Mouse (Mus musculus): ENCODE measurements around the gene Unc5cl.
A peak's percentile ranks its signal among the peaks of the same experiment; 100 is the strongest.

Unc5cl gene

GRCm38 (mm10) chr17:48451753-48452444, 2.8 kb upstream of the Unc5cl start:
- no peaks in the 10 kb centered on the region for H3K9me3 ChIP-seq (ENCODE audit: low read length)
- H3K36me3 ChIP-seq (ENCODE audit: insufficient read depth, low read length), result no peaks in the 10 kb centered on the region
- peaks cover 17% of the 10 kb centered on the region; the same call in 1 of the 2 replicates for H3K27me3 ChIP-seq (ENCODE audit: insufficient read depth, low read length)
- TF ChIP-seq POU5F1 (IDR thresholded peaks at IDR 0.05; ENCODE audit: borderline replicate concordance, low read length), result no peak
- TF ChIP-seq CTCF (conservative IDR thresholded peaks at IDR 0.05; ENCODE audit: low read length), result no peak
- TF ChIP-seq NANOG (IDR thresholded peaks at IDR 0.05; ENCODE audit: borderline replicate concordance, low read length), result no peak
- H3K4me3 ChIP-seq (replicated peaks; ENCODE audit: low read length), result no peak overlapping the region
- peaks cover 69% of the 10 kb centered on the region for H3K4me1 ChIP-seq (replicated peaks; ENCODE audit: low read depth, low read length)

GRCm38 (mm10) chr17:48453489-48453888, 1.2 kb upstream of the Unc5cl start:
- Histone ChIP-seq H3K9me3 (ENCODE audit: low read length) (no peaks in the 10 kb centered on the region), H3K4me3 (replicated peaks; ENCODE audit: low read length) (no peak overlapping the region), H3K4me1 (replicated peaks; ENCODE audit: low read depth, low read length) (peaks cover 61% of the 10 kb centered on the region), H3K27me3 (ENCODE audit: insufficient read depth, low read length) (peaks cover 19% of the 10 kb centered on the region), H3K36me3 (ENCODE audit: insufficient read depth, low read length) (no peaks in the 10 kb centered on the region)
- TF ChIP-seq CTCF (conservative IDR thresholded peaks at IDR 0.05; ENCODE audit: low read length), result peak; percentile 18; the same call in 1 of the 2 replicates
- TF ChIP-seq POU5F1 (IDR thresholded peaks at IDR 0.05; ENCODE audit: borderline replicate concordance, low read length), result no peak
- no peak for TF ChIP-seq NANOG (IDR thresholded peaks at IDR 0.05; ENCODE audit: borderline replicate concordance, low read length)

GRCm38 (mm10) chr17:48454190-48454589, 511 bp upstream of the Unc5cl start:
- no peak for TF ChIP-seq CTCF (conservative IDR thresholded peaks at IDR 0.05; ENCODE audit: low read length)
- no peak for TF ChIP-seq POU5F1 (IDR thresholded peaks at IDR 0.05; ENCODE audit: borderline replicate concordance, low read length)
- no peak for TF ChIP-seq NANOG (IDR thresholded peaks at IDR 0.05; ENCODE audit: borderline replicate concordance, low read length)
- Histone ChIP-seq H3K27me3 (ENCODE audit: insufficient read depth, low read length) (peaks cover 17% of the 10 kb centered on the region), H3K4me1 (replicated peaks; ENCODE audit: low read depth, low read length) (peaks cover 60% of the 10 kb centered on the region)

DNA sequence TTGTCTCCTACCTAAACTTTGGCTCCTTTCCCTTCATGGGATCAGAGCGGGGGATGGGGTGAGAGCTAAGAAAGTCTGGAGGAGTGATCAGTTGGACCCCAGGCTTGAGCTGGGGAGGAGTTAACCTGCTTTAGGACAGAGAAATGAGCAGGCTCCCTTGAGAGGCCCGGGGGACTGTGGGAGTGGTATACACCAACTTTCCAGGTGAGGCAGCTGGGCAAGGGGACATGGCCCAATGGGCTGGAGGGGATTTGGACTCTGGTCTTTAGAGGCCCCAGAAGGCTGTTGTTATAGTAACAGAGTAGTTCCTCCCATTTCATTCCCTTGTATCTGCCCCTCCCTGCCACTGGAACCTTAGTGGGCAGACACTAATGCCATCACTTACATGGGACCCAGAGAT, 1.3 kb downstream of the Unc5cl start:
- H3K27me3 ChIP-seq (ENCODE audit: insufficient read depth, low read length), result peaks cover 17% of the 10 kb centered on the region
- no peaks in the 10 kb centered on the region for H3K36me3 ChIP-seq (ENCODE audit: insufficient read depth, low read length)
- H3K4me3 ChIP-seq (replicated peaks; ENCODE audit: low read length), result no peak overlapping the region
- H3K9me3 ChIP-seq (ENCODE audit: low read length), result no peaks in the 10 kb centered on the region
- no peak for TF ChIP-seq NANOG (IDR thresholded peaks at IDR 0.05; ENCODE audit: borderline replicate concordance, low read length)
- no peak for TF ChIP-seq POU5F1 (IDR thresholded peaks at IDR 0.05; ENCODE audit: borderline replicate concordance, low read length)
- no peak for TF ChIP-seq CTCF (conservative IDR thresholded peaks at IDR 0.05; ENCODE audit: low read length)
- H3K4me1 ChIP-seq (replicated peaks; ENCODE audit: low read depth, low read length), result peaks cover 56% of the 10 kb centered on the region

More at GRCm38 (mm10) chr17:48454190-48454589, 511 bp upstream of the Unc5cl start:
- Histone ChIP-seq H3K9me3 (ENCODE audit: low read length) (no peaks in the 10 kb centered on the region), H3K4me3 (replicated peaks; ENCODE audit: low read length) (peak overlapping the region; percentile 68), H3K36me3 (ENCODE audit: insufficient read depth, low read length) (no peaks in the 10 kb centered on the region)

DNA sequence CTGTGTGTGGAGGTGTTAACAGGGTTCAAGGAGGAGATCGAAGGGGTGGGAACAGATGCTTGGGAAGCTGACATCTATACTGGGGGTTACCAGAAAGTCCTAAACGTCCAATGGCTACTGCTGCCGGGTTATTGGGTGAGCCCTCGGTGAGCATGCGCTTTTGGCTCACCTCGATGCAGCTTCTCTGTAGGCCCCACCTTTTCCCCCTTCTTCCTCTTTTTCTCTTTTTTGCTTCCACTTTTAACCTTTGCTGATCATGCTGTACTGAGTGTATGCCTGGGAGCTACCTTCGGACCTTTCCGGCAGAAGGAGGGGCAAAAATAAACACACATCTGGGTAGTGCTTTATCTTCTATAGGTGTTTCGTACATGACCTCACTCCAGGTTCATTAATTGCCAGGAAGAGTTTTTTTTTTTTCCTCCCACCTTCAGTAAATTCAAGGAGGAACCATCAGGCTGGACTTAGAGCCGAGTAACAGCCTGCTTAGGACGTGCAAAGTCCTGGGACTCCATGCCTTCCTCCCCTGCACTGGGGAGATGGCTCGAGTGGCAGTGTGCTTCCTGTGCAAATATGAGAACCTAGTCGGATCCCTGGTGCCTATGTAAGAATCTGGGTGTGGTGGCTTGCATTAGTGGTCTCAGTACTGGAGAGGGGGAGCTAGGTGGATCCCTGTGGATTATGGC, 3.4 kb downstream of the Unc5cl start:
- Histone ChIP-seq H3K9me3 (ENCODE audit: low read length) (no peaks in the 10 kb centered on the region), H3K4me1 (replicated peaks; ENCODE audit: low read depth, low read length) (peaks cover 48% of the 10 kb centered on the region), H3K4me3 (replicated peaks; ENCODE audit: low read length) (no peak overlapping the region), H3K27me3 (ENCODE audit: insufficient read depth, low read length) (peaks cover 13% of the 10 kb centered on the region), H3K36me3 (ENCODE audit: insufficient read depth, low read length) (no peaks in the 10 kb centered on the region)
- TF ChIP-seq CTCF (conservative IDR thresholded peaks at IDR 0.05; ENCODE audit: low read length) (no peak), POU5F1 (IDR thresholded peaks at IDR 0.05; ENCODE audit: borderline replicate concordance, low read length) (no peak), NANOG (IDR thresholded peaks at IDR 0.05; ENCODE audit: borderline replicate concordance, low read length) (no peak)

DNA sequence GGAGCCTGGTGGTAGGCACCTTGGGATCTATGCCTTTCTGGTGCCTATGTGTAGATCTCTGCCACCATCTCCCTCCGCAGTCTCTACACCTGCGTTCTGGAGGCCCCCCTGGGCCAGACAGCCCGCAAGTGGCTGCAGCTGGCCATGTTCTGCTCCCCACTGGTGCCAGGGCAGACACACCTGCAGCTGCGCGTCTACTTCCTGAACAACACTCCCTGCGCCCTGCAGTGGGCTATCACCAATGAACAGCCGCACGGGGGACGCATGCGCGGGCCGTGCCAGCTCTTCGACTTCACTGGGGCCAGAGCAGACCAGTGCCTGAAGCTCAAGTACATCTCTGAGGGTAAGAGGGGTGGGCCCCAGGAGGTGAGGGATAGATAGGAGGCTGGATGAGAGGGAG, 7.4 kb downstream of the Unc5cl start:
- H3K4me3 ChIP-seq (replicated peaks; ENCODE audit: low read length), result peak overlapping the region; percentile 4; the same call in 1 of the 2 replicates

DNA sequence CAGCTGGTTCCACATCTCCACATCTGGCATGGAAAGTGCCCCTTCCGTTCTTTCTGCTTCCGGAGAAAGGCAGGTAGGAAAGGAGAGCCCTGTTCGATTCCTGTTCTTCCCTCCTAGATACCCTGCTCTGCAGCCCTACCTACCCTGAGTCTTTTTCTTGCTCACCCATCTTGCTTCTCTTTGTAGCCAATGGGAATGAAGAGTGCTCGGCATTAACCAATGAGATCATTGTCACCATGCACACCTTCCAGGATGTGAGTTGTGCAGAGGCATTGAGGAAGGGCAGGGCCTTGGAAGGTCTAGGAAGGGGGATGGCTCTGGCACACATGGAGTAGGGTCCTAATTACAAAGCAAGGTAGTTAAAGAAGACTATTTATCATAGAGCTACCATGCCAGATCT, 8.7 kb downstream of the Unc5cl start:
- no peaks in the 10 kb centered on the region for H3K9me3 ChIP-seq (ENCODE audit: low read length)
- peaks cover 30% of the 10 kb centered on the region for H3K4me1 ChIP-seq (replicated peaks; ENCODE audit: low read depth, low read length)
- no peak overlapping the region for H3K4me3 ChIP-seq (replicated peaks; ENCODE audit: low read length)
- H3K27me3 ChIP-seq (ENCODE audit: insufficient read depth, low read length), result peaks cover 33% of the 10 kb centered on the region
- no peak for TF ChIP-seq CTCF (conservative IDR thresholded peaks at IDR 0.05; ENCODE audit: low read length)
- TF ChIP-seq NANOG (IDR thresholded peaks at IDR 0.05; ENCODE audit: borderline replicate concordance, low read length), result no peak
- no peaks in the 10 kb centered on the region for H3K36me3 ChIP-seq (ENCODE audit: insufficient read depth, low read length)

More for the DNA sequence above, 7.4 kb downstream of the Unc5cl start:
- no peak for TF ChIP-seq POU5F1 (IDR thresholded peaks at IDR 0.05; ENCODE audit: borderline replicate concordance, low read length)
- no peak for TF ChIP-seq CTCF (conservative IDR thresholded peaks at IDR 0.05; ENCODE audit: low read length)
- TF ChIP-seq NANOG (IDR thresholded peaks at IDR 0.05; ENCODE audit: borderline replicate concordance, low read length), result no peak
- no peaks in the 10 kb centered on the region for H3K36me3 ChIP-seq (ENCODE audit: insufficient read depth, low read length)
- no peaks in the 10 kb centered on the region for H3K9me3 ChIP-seq (ENCODE audit: low read length)
- H3K27me3 ChIP-seq (ENCODE audit: insufficient read depth, low read length), result peaks cover 38% of the 10 kb centered on the region
- peaks cover 26% of the 10 kb centered on the region for H3K4me1 ChIP-seq (replicated peaks; ENCODE audit: low read depth, low read length)

DNA sequence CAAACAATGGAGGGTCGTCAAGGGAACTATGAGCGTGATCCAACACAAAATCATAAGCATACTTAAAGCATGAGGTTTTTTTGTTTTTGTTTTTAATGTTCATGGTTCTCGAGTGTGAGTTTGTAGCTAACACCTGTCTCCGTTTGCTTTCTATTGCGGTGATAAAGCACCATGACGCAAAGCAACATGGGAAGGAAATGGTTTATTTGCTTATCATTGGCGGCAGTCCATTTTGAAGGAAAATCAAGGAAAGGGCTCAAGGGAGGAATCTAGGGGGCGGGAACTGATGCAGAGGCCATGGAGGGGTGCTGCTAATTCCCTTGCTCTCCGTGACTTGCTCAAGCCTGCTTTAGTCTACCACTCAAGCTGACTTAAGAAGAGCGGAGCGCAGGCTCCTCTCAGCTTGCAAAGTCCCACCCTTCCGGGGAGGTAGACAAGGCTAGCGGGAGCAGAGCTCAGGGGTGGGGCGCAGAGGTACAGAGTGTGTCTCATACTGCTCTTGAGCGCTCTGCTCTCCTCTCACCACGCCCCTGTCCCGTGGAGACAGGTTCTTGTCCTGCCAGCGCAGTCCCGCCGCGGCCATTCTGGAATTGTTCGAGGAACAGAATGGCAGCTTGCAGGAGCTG, 12.2 kb downstream of the Unc5cl start:
- H3K4me1 ChIP-seq (replicated peaks; ENCODE audit: low read depth, low read length), result peaks cover 23% of the 10 kb centered on the region
- H3K9me3 ChIP-seq (ENCODE audit: low read length), result no peaks in the 10 kb centered on the region
- H3K36me3 ChIP-seq (ENCODE audit: insufficient read depth, low read length), result no peaks in the 10 kb centered on the region
- H3K27me3 ChIP-seq (ENCODE audit: insufficient read depth, low read length), result peaks cover 35% of the 10 kb centered on the region
- TF ChIP-seq NANOG (IDR thresholded peaks at IDR 0.05; ENCODE audit: borderline replicate concordance, low read length), result no peak
- TF ChIP-seq POU5F1 (IDR thresholded peaks at IDR 0.05; ENCODE audit: borderline replicate concordance, low read length), result no peak
- TF ChIP-seq CTCF (conservative IDR thresholded peaks at IDR 0.05; ENCODE audit: low read length), result no peak
- peak overlapping the region; percentile 74 for H3K4me3 ChIP-seq (replicated peaks; ENCODE audit: low read length)
